Mouse (Mus musculus): ENCODE results near the gene Gm9999. TPM values are rescaled to one million over a fixed set of nuclear protein-coding genes. Genes with fewer than 3 reads are reported as not detected.

Gm9999 gene
- total RNA-seq, 4 experiments from 2014 or later, result not detected

DNA sequence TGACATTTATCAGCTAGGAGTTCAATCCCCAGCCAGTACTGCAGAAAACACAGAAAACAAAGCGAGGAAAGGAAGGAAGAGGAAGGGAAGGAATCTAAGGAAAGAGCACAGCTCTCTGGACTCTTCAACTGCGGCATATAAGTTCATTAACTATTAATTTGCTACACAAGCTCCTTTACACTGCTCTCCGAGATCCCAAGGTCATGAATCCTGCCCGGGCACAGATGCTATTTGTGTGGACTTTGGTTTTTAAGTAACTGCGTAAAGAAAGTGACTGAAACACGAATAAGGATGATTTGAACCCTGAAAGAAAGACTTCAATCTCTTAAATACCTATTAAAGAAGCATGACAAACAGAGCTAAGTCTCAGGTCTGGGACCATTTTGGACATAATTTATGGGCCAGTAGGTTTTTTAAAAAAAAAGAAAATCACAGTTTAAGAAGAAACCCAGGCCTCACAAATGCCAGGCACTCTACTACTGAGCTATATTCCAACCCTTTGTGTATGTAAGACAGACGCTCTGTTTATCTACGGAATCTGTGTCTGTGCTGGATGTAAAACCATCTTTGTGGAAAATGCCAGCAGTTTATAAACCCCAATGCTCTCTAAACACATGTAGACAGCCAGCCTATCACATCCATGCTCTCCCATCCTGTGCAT lies 16.7 kb downstream of the Gm9999 start:
- no peak for DNase-seq (ENCODE audit: low spot score in 2 of 2)

DNA sequence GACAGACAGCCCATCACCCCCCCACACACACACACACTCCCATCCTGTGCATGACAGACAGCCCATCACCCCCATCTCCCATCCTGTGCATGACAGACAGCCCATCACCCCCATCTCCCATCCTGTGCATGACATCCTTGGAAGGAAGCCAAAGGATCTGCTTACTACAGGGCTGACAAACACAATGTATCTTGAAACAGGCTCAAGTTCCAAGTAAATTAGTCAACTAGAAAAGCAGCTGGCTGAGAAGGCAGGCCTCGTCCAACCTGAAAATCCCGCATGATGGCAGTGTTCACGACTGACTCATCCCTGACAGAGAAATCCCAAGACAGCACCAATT lies 17.2 kb downstream of the Gm9999 start:
- peak; percentile 28 to 43 for DNase-seq (ENCODE audit: low spot score in 2 of 2)

DNA sequence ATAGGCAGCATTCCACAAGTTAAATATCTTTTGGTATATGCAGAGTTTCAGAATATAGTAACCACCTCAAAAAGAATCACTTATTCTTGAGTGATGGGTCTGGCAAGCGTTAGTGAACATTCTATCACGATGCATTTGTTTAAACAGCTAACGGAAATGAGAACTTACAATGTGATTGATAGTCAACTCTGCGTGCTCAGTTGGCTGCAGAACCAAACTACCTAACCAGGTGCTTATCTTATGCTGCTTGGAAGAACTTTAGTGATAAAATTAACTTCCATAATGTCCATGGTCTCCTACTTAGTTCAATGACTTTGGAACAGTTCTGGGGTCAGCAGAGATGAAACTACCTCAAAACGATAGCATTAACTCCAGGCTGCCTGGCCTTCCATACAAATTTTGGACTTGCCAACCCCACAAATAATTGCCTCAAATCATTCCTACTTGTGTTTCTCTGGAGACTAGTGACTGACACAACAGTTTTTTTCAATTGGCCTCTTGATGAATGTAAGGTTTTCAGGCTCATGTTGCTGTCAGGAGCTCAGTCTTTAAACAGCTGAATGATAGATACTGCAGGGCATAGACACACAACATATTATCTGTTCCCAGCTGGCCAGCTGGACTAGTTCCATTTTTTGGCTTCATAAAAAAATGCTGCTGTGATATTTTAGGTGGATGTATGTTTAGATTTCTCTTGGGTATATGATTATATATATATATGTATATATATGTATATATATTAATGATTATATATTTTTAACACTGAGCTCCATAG lies 17.9 kb downstream of the Gm9999 start:
- DNase-seq (ENCODE audit: low spot score in 2 of 2), result no peak

DNA sequence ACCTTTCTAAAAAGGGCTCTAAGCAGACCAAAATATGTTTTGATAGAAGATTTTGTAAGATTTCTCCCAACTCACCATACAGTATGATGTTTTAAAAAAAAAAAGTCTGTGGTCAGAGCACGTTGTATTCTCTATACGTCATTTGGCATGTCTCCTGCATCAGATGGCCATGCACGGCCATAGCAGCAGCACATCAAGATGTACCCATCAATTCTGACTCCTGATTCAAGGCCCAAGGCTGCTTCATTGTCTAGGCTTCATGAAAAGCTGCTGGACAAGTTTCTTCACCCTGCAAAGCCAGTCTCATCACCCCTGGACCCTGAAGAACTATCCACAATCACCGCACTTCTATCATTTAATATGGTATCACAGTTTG lies 18.5 kb downstream of the Gm9999 start:
- DNase-seq (ENCODE audit: low spot score in 2 of 2), result no peak

DNA sequence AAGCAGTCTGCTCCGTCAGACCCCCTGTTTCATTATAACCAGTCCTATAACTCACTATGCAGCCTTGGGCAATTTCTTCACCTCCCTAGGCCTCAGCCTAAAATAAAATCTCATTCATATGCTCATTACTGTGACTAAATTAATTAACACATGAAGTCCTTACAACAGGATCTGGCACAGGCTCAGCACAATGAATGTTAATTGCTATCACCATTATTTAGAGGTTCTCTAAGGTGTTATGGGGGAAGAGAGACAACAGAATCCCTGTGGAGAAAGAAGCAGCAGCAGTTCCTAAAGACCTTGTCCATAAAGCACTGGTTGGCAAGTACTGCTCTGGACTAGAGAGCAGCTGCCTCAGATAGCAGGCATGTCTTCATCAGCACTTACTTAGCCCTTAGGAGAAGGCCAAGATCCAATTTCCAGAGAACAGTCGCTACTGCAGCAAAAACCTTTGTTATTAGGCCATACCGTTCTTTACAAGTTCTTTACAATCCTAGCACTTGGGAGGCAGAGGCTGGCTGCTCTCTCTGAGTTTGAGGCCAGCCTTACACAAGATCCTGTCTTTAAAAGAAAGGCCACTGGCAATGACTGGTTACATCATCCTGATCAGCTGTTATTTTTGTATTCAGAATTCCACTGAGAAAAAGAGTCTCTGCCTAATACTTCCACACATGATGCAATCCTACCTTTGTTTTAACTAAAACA lies 20.2 kb downstream of the Gm9999 start:
- no peak for DNase-seq (ENCODE audit: low spot score in 2 of 2)

DNA sequence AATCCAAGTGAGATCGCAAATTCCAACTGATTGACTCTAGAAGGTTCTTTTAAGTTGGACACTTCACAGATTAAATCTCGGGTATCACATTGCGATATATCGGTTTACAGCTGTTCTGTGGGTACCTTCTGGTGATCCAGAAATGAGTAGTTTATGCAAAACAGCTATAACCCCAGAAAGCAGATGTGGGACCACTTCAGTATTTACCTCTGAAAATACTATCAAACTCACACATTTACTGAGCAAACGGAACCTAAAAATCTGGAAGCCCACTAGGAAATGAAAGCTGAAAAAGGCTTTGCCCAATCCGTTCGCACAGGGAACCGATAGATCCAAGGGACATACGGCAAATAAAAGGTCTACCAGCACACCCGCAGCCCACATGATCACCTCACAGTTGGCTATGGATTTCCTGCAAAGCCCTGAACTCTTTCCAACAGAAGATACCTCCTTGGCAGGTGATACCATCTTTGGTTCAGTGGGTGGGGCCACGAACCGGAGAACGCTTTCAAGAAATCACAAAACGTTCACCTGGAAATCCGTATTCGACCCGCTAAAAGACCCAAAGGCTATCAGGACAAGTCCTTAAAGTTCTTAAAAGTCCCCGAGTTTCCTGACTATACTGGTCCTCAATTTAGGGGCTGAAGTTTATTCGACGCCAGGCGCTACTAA lies 23.9 kb downstream of the Gm9999 start:
- no peak for DNase-seq (ENCODE audit: low spot score in 2 of 2)

DNA sequence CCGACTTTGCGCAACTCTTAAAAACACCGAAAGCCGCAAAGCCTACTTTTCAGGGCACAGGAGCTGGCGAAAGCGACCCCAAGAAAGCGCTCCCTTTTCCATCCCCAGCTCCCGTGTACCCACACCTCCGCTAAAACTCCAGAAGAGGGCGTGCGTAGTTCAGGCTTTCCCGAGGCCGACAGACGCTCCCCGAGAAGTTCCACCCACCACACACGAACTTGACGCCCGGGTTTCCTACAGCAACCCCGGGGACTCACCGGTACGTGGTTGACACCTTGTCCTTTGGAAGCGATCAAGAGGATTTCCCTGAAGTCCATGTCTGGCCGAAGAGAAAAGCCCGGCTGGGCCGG lies 24.4 kb downstream of the Gm9999 start:
- no peak for DNase-seq (ENCODE audit: low spot score in 2 of 2)

DNA sequence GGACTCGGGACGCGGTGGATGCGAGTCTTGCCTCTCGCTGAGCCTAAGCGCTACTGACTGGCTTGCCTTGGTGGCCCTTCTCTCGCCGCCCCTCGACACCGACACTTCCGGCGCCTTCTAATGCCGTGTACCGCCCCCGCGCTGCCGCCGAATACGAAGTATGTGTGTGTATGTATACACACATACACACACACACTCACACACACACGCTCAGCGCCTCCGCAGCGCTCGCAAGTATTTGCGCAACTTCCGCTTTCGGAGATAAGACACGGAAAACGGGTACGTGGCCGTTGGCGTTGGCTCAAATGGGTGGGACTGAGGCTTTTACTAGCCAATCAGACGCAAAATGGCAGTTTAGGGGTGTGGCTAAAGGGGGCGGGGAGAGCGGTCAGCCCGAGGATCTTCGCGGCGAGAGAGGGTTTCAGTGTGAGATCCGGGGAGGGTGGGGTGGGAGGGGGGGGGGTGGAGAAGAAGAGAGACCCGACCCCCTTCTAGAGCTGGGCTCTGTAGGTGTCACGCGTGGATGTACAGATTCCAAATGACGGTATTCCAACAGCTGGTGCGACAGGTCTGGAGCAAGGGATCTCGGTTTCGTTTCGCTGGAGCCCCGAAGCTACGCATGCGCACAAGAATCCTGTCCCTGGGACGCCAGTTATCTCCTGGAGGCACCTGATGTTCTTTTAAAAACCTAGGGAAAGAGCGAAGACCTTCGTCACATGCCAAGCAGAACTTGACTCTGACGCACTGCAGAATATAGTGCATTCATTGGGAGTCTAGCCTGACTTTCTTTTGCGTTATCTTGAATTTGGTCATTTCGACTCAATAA lies 25.0 kb downstream of the Gm9999 start, which contains the start of gene Spty2d1:
TSS of gene Spty2d1 (minus strand) at position 244 of the 826 bp plus-strand sequence.
- peak; percentile 99 for DNase-seq (ENCODE audit: low spot score in 2 of 2)

DNA sequence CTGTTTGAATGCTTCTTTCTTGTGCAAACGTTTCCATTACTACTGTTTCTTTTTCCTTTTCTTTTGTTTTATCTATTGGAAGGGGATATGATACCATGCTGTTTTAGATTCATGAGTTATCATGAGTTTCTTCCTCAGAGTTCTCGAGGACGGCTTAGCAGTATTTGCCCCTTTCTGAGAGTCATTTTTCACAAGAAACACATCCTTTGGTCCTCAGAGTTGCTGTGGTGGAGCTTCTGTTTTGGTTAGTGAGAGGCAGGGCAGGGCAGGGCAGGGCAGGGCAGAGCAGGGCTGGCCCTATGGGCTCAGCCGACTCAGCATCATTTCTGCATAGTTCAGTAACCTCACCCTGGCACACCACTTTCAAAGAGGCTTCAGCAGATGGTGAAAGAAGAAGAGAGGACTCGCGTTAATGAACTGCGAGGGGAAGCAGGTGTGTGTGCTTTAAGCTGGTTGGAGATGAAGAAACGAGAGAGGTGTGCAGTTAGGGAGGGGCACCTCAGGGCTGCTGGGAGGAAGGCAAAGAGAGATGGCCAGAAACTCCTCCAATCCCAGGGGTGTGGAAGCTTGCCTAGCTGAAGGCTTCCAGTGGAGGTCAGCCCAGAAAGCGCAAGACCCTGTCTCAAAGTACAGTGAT lies 29.9 kb downstream of the Gm9999 start:
- no peak for DNase-seq (ENCODE audit: low spot score in 2 of 2)

DNA sequence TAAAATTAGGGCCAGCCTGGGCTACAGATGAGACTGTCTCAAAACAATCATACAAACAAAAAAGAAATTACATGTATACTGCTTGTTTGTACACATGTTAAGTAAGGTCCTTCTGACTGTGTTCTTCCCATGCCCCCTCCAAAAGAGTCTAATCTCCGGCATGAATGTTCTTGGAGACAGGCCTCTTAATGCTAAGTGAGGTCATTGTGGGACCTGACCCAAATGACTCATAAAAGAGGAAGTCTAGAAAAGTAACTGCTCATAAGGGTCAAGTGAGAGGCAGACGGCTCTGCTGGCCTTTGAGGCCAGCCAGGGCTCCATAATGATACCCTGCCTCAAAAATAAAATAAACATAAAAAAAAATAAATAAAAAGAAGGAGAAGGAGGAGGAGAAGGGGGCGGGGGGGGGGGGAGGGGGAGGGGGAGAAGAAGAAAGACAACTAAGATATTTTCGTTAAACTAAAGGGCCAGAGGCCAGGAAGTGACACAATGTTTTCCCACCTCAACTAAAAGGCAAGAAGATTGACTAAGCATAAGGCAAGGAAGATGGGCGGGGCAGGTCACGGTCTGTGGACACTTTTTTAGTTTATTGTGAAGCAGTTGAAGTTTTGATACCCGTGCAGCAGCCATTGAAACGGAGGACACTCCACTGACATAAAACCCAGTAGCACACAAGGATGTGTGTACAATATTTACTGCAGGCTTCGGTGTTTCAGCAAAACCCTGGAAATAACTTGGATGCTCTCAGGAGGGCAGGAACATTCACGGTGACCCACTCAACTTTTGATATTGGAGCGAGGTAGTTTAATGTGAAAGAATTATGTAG lies 31.4 kb downstream of the Gm9999 start:
- no peak for DNase-seq (ENCODE audit: low spot score in 2 of 2)

DNA sequence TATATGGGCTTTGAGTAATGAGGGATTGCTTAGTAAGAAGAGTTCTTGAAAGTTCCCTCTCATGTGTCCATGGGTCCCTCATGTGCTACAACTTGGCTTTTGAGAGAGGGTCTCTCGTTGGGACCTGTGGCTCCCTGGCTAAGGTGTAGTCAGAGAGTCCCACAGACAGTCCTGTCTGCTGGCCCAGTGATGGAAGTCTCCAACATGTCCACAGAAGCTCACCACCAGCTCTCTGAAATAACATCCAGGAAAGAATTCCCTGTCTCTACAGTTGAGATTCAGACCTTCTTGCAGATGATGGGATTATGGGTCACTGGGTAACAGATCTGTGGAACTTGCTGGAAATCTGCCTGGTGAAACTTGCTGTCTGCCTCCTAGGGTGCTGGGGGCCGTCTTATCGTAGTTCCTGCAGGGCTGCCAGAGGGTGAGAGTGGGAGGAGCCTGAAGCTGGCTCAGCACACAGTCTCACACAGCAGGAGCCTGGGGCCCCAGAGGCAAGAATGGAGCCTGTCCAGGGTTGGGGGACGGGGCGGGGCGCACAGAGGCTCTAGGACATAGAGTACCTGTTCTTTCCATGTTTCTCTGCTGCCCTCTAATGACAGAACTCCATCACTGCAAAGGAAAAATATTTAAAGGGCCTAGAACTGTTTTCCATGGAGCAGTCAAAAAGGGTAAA lies 32.1 kb downstream of the Gm9999 start:
- peak; percentile 71 to 72 for DNase-seq (ENCODE audit: low spot score in 2 of 2)

DNA sequence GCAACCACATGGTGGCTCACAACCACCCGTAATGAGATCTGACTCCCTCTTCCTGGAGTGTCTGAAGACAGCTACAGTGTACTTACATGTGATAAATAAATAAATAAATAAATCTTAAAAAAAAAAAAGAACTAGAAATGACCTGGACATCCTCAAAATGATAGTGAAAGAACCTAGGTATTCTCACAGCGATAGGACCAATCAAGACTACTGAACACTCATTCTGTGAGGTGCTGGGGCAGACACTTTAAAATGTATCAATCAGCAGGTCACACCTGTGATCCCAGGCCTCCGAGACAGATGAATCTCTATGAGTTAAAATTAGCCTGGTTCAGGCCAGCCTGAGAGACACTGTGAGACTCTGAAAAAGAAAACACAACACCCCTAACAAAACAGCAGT lies 33.2 kb downstream of the Gm9999 start:
- DNase-seq (ENCODE audit: low spot score in 2 of 2), result no peak

DNA sequence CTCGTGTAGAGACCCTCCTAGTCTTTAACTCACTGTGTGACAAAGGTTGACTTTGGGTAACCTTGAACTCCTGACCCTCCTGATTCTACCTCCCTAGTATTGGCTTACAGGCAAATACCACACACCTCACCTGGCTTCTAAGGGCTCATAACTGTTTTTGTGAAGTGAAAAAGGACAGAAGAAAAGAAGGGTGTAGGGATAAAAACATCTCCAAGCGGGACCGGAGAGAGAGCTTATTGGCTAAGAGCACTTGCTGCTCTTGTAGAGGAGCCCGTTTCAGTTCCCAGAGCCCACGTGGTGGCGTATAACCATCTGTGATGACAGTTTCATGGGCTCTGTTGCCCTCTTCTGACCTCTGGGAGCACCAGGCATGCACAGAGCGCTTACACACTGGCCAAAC lies 33.8 kb downstream of the Gm9999 start:
- no peak for DNase-seq (ENCODE audit: low spot score in 2 of 2)

DNA sequence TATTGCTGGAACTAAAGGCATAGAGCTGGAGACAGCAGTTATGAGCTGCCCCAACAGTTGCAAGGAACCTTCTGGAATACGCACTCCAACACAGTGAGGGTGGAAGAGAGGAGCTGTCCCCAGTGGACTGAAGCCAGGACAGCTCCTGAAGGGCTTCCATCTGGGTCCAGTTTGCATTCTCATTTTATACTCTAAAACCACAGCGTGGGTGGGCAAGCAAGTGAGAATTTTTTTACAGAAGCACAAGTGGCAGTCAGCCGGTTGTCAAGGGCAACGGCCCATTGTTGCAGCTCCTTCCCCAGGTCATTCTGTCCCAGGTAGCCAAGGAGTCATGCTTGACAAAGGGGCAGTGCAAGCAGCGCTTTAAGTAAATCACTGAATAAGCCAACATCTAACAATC lies 36.3 kb downstream of the Gm9999 start:
- peak; percentile 28 to 39 for DNase-seq (ENCODE audit: low spot score in 2 of 2)

DNA sequence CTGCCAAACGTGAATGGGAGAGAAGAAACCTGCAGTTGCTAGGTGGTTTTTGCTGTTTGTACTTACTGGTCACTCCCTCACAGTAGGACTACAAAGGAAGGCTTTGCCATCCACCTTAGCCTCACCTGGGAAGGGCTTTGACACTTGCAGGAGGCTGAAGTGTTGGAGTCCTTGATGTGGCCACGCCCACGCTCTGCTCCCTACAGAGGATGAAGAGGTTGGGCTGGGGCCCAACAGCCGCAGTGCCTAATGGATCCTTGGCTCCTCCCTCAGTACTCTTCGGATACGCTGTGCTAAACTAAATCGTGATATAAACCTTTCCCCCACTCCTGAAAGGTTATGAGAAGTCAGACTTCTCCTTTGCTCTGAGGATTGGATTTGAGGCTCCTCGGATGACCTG lies 37.6 kb downstream of the Gm9999 start:
- no peak for DNase-seq (ENCODE audit: low spot score in 2 of 2)

DNA sequence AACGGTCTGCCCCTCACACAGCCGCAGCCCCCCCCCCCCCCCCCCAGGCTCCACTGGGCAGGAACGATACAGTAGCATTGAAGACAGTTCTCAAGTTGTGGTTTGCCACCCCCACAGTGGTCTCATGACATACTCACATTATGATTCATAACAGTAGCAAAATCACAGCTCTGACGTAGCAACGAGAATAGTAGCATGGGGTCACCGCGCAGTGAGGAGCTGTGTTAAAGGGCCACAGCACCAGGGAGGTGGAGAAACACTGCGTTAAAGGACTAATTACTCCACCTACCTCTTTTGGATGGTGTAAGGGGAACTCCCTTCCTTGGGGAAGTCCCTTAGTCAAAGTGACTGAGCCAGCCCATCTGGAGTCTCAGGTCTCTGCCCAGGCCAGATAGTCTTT lies 39.1 kb downstream of the Gm9999 start:
- DNase-seq (ENCODE audit: low spot score in 2 of 2), result no peak

DNA sequence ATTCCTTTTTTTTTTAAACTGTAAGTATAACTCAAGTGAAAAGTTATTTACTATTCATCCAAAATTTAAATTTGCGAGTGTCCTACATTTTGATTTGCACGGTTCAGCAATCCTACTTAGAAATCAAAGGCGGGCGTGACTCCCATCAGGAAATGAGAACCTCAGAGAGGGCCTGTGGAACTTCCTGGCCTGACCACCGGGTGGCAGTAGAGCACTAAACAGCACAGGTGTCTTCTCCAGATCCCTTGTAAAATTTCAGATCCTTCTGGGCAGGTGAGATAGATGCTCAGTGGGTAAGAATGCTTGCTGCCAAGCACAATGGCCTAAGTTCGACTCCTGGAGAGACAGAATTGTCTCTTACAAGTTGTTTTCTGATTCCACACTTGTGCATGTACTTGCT lies 40.1 kb downstream of the Gm9999 start:
- DNase-seq (ENCODE audit: low spot score in 2 of 2), result peak; percentile 47 to 87

DNA sequence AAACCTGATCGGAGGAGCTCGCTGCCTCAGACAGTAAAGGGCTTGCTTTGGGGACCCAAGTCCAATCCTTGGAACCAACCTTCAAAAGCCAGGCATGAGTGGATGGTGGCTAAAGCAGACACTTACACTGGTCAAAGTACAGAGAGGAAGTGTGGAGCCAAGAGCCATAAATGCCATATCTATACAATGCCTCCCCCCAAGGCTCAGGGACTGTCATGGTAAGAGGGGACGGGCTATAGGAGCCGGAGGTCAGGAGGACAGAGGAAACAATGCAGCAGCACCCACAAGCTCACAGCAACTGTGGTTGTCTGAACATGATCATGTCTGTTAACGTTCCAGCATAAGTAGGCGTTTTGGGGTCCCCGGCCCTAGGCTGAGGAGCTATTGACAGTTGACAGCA lies 41.1 kb downstream of the Gm9999 start:
- no peak for DNase-seq (ENCODE audit: low spot score in 2 of 2)

DNA sequence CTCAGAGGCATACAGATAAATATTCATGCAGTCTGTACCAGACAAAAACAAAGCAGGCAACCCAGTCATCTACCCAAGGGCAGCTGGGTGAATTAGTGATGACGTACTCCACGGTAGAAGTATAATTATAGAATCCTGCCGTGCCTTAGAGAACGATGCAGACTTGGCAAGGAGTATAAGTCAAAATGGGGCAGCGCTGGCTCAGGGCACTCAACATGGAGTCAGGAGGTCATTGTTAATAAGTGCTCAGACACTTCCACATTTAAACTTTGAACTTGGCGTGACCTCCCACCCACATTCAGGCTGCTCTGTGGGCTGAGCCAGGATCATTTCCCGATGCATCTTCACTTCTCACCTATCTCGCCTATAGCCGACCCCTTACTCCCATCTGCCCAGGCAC lies 42.0 kb downstream of the Gm9999 start:
- no peak for DNase-seq (ENCODE audit: low spot score in 2 of 2)

Data from layer of hippocampus, adult 8-10 months (tissue).